Mouse (Mus musculus): ENCODE results near the gene Gm9747. TPM values are rescaled to one million over a fixed set of nuclear protein-coding genes. Genes with fewer than 3 reads are reported as not detected.

Gene Gm9747
- polyA plus RNA-seq (2012; rRNA removed) = not detected in 2 replicates

- H3K27ac ChIP-seq (ENCODE audit: control insufficient read depth, insufficient read depth, low read depth, low read length) = no peak within 1 kb of the TSS
- H3K4me3 ChIP-seq (ENCODE audit: control insufficient read depth, low read depth, low read length) = no peak within 1 kb of the TSS
- no peaks in the 10 kb centered on the region for H3K4me1 ChIP-seq (ENCODE audit: control insufficient read depth, insufficient read depth, low read length)
- H3K27me3 ChIP-seq (ENCODE audit: control insufficient read depth, insufficient read depth, low read length) = no peaks in the 10 kb centered on the region
- TF ChIP-seq CTCF (IDR thresholded peaks at IDR 0.05; ENCODE audit: control insufficient read depth, insufficient read depth, insufficient replicate concordance, low read depth, low read length) = no peak
- TF ChIP-seq POLR2A (IDR thresholded peaks at IDR 0.05; ENCODE audit: control insufficient read depth, low read depth, low read length) = no peak
- H3K36me3 ChIP-seq (ENCODE audit: control insufficient read depth, insufficient read depth, low read length) = no peaks in the 10 kb centered on the region
Measured at GRCm38 (mm10) chr1:82232812-82233211, at the start of gene Gm9747. TSS of gene Gm9747 (plus strand) at chr1:82233112.

- Histone ChIP-seq H3K27ac (ENCODE audit: control insufficient read depth, insufficient read depth, low read depth, low read length) (no peak overlapping the region), H3K4me1 (ENCODE audit: control insufficient read depth, insufficient read depth, low read length) (no peaks in the 10 kb centered on the region), H3K36me3 (ENCODE audit: control insufficient read depth, insufficient read depth, low read length) (no peaks in the 10 kb centered on the region), H3K4me3 (ENCODE audit: control insufficient read depth, low read depth, low read length) (no peak overlapping the region), H3K27me3 (ENCODE audit: control insufficient read depth, insufficient read depth, low read length) (no peaks in the 10 kb centered on the region)
- TF ChIP-seq CTCF (IDR thresholded peaks at IDR 0.05; ENCODE audit: control insufficient read depth, insufficient read depth, insufficient replicate concordance, low read depth, low read length) = no peak
- TF ChIP-seq POLR2A (IDR thresholded peaks at IDR 0.05; ENCODE audit: control insufficient read depth, low read depth, low read length) = no peak
Measured at GRCm38 (mm10) chr1:82183913-82184442, 48.9 kb upstream of the Gm9747 start.

GRCm38 (mm10) chr1:82188549-82189231 is 44.2 kb upstream of the Gm9747 start:
- H3K36me3 ChIP-seq (ENCODE audit: control insufficient read depth, insufficient read depth, low read length) = no peaks in the 10 kb centered on the region
- no peaks in the 10 kb centered on the region for H3K4me1 ChIP-seq (ENCODE audit: control insufficient read depth, insufficient read depth, low read length)
- no peak overlapping the region for H3K27ac ChIP-seq (ENCODE audit: control insufficient read depth, insufficient read depth, low read depth, low read length)
- H3K4me3 ChIP-seq (ENCODE audit: control insufficient read depth, low read depth, low read length) = no peak overlapping the region
- TF ChIP-seq CTCF (IDR thresholded peaks at IDR 0.05; ENCODE audit: control insufficient read depth, insufficient read depth, insufficient replicate concordance, low read depth, low read length) (no peak), POLR2A (IDR thresholded peaks at IDR 0.05; ENCODE audit: control insufficient read depth, low read depth, low read length) (no peak)
- H3K27me3 ChIP-seq (ENCODE audit: control insufficient read depth, insufficient read depth, low read length) = no peaks in the 10 kb centered on the region

GRCm38 (mm10) chr1:82189516-82189915 is 43.4 kb upstream of the Gm9747 start:
- TF ChIP-seq CTCF (IDR thresholded peaks at IDR 0.05; ENCODE audit: control insufficient read depth, insufficient read depth, insufficient replicate concordance, low read depth, low read length) (no peak), POLR2A (IDR thresholded peaks at IDR 0.05; ENCODE audit: control insufficient read depth, low read depth, low read length) (no peak)
- Histone ChIP-seq H3K36me3 (ENCODE audit: control insufficient read depth, insufficient read depth, low read length) (no peaks in the 10 kb centered on the region), H3K4me3 (ENCODE audit: control insufficient read depth, low read depth, low read length) (no peak overlapping the region), H3K27me3 (ENCODE audit: control insufficient read depth, insufficient read depth, low read length) (no peaks in the 10 kb centered on the region), H3K4me1 (ENCODE audit: control insufficient read depth, insufficient read depth, low read length) (no peaks in the 10 kb centered on the region), H3K27ac (ENCODE audit: control insufficient read depth, insufficient read depth, low read depth, low read length) (no peak overlapping the region)

- no peaks in the 10 kb centered on the region for H3K27me3 ChIP-seq (ENCODE audit: control insufficient read depth, insufficient read depth, low read length)
- H3K4me3 ChIP-seq (ENCODE audit: control insufficient read depth, low read depth, low read length) = no peak overlapping the region
- H3K4me1 ChIP-seq (ENCODE audit: control insufficient read depth, insufficient read depth, low read length) = no peaks in the 10 kb centered on the region
- no peaks in the 10 kb centered on the region for H3K36me3 ChIP-seq (ENCODE audit: control insufficient read depth, insufficient read depth, low read length)
- TF ChIP-seq POLR2A (IDR thresholded peaks at IDR 0.05; ENCODE audit: control insufficient read depth, low read depth, low read length) (no peak), CTCF (IDR thresholded peaks at IDR 0.05; ENCODE audit: control insufficient read depth, insufficient read depth, insufficient replicate concordance, low read depth, low read length) (no peak)
- H3K27ac ChIP-seq (ENCODE audit: control insufficient read depth, insufficient read depth, low read depth, low read length) = no peak overlapping the region
Measured at GRCm38 (mm10) chr1:82191579-82191978, 41.3 kb upstream of the Gm9747 start.

GRCm38 (mm10) chr1:82199918-82200317 is 33.0 kb upstream of the Gm9747 start:
- no peak overlapping the region for H3K4me3 ChIP-seq (ENCODE audit: control insufficient read depth, low read depth, low read length)
- peaks cover 4% of the 10 kb centered on the region; the same call in 1 of the 2 replicates for H3K4me1 ChIP-seq (ENCODE audit: control insufficient read depth, insufficient read depth, low read length)
- H3K27ac ChIP-seq (ENCODE audit: control insufficient read depth, insufficient read depth, low read depth, low read length) = no peak overlapping the region
- no peaks in the 10 kb centered on the region for H3K27me3 ChIP-seq (ENCODE audit: control insufficient read depth, insufficient read depth, low read length)
- H3K36me3 ChIP-seq (ENCODE audit: control insufficient read depth, insufficient read depth, low read length) = no peaks in the 10 kb centered on the region
- TF ChIP-seq POLR2A (IDR thresholded peaks at IDR 0.05; ENCODE audit: control insufficient read depth, low read depth, low read length) = no peak
- TF ChIP-seq CTCF (IDR thresholded peaks at IDR 0.05; ENCODE audit: control insufficient read depth, insufficient read depth, insufficient replicate concordance, low read depth, low read length) = no peak

GRCm38 (mm10) chr1:82200636-82201035 is 32.3 kb upstream of the Gm9747 start:
- Histone ChIP-seq H3K4me1 (ENCODE audit: control insufficient read depth, insufficient read depth, low read length) (peaks cover 4% of the 10 kb centered on the region; the same call in 1 of the 2 replicates), H3K27ac (ENCODE audit: control insufficient read depth, insufficient read depth, low read depth, low read length) (no peak overlapping the region), H3K4me3 (ENCODE audit: control insufficient read depth, low read depth, low read length) (no peak overlapping the region), H3K27me3 (ENCODE audit: control insufficient read depth, insufficient read depth, low read length) (no peaks in the 10 kb centered on the region), H3K36me3 (ENCODE audit: control insufficient read depth, insufficient read depth, low read length) (no peaks in the 10 kb centered on the region)
- no peak for TF ChIP-seq POLR2A (IDR thresholded peaks at IDR 0.05; ENCODE audit: control insufficient read depth, low read depth, low read length)
- no peak for TF ChIP-seq CTCF (IDR thresholded peaks at IDR 0.05; ENCODE audit: control insufficient read depth, insufficient read depth, insufficient replicate concordance, low read depth, low read length)

All from testis, adult 2 months (tissue).